Mouse (Mus musculus): ENCODE measurements around the gene Usp6nl.

The Usp6nl gene

DNA sequence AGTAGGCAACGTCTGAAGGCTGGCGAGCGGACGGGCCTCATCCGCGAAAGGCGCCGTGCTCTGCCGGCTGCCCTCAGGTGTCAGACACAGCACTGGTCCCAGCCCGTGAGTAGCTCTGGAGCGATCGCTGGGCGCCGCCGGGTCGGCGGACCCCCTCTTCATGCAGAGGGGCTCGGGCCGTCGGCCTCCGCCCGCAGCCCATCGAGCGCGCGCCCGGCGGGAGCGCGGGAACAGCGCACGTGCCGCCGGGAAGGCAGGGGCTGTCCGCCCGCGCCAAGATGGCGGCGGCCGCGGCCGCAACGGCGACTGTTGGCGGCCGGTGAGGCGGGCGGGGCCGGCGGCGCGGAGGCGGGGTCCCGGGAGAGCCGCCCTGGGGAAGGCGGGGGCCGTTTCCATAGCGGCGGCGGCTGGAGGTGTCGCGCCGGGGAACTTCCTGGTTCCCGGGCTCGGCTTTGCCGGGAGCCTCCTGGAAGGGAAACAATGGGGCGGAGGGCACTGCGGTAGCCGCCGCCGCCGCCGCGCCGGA is at the start of gene Usp6nl:
Usp6nl (plus strand) TSS at position 292 of the 526 bp plus-strand sequence.
- peak; percentile 93 to 97 for DNase-seq

GRCm38 (mm10) chr2:6273392-6273845 is 49.0 kb upstream of the Usp6nl start:
- DNase-seq = peak; percentile 21 to 22

DNA sequence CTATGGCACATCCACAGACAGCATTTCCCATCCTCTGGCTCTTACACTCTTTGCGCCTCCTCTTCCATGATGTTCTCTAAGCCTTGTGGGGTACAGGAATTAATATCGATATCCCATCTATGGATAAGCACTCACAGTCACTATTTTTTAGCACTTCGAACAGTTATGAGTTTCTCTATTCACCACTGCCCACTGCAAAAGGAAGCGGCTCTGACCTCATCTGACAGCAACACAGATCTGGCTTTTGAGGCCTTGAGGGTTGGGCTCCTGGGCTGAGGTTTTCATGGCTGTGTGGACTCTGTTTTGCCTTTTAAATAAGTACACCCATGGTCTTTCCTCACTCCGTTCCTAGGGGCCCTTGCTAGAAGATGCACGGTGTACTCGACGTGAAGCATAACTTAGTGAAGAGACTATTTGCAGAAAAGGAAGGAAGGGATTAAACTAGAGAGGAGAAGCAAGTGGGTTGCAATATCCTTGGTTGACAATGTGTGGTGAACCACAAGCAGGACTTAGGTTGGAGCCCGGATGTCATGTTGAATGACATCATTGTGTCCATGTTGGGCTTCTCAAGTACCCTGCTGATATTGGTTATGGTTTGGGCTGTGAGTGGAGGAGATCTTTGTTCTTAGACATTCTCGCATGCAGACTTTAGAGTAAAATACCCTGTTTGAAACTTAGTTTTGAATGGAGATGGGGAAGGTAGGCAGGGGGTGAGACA is 43.5 kb upstream of the Usp6nl start:
- no peak for DNase-seq

DNA sequence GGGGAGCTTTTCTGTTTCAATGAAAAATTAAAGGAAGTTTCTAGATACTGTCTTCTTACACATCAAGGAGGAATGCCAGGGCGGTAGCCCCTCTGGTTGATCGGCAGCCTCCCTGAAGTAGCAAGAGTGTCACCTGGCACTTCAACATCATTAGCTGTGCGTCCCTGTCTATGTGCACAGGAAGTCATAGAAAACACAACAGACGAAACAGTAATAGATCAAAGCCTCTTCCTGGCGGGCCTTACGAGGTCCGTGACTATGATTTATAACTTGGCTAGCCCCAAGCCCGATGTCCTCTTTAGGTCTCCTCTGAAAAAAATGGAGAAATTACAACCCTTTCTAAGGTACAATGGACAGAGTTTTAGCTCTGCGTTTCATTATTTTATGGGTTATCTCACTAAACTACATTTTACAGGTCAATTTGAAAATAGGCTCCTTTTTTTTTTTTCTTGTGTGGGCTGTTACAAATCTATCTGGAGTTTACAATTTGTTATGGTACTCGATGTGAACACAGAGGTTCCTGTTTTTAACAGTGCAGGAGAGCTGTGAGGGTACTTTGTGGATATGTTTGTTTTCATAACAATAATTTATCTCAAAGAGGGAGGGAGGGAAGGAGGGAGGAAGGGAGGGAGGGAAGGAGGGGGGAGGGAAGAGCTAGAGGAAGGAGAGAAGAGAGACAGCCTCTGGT is 42.7 kb upstream of the Usp6nl start:
- DNase-seq = no peak

DNA sequence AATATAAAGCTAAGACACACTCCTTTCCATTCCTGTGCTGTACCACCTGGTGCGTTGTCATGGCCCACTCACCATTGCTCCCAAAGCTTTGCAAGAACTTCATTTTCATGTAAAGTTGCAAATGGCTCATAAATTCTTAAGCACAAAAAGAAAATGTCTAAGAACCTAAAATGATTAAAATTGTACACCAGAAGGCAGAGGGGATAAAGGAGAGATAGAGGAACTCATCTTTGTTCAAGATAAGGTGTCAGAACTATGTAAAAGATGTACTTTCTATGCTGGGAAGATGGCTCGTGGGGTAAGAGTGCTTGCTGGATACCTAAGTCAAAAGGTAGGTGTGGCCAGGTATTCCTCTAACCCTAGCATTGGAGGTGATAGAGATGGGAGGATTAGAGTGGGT is 38.9 kb upstream of the Usp6nl start:
- no peak for DNase-seq

DNA sequence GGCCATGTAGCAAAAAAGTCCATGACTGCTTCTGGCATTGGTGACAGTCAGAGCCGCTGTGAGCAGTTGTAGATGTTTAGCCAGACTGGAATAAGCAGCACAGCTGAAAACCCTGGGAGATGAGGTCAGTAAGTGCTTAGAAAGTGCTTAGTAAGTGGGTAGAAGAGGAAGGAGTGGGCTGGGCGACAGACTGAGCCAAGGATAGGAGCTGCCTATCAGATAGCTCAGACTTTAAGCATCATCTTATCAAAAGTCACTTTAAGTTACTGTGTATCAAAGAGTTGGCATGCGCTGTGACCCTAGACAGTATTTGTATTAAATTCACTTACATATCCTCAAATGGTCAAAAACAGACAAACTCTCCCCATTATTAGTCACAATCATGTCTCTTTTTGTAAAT is 37.7 kb upstream of the Usp6nl start:
- DNase-seq = no peak

DNA sequence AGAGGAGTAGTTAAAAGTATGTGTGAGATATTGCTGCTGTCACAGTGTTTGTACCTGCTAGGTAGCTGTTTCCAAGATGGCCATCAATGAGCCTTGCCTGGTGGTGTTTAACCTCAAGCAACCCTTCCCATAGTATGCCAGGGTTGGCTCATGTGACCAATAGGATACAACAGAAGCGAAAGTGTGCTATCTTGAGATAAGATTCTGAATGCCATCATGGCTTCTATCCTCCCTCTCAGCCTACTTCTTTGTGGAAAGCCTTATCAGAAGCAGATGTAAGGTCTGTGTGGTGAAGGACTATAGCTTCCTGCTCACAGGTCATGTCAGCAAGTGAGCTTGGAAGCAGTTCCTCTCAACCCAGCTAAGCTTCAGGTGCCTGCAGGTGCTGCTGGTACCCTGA is 36.7 kb upstream of the Usp6nl start:
- DNase-seq = no peak

- no peak for DNase-seq
Observed at GRCm38 (mm10) chr2:6293825-6294444, 28.5 kb upstream of the Usp6nl start.

GRCm38 (mm10) chr2:6294993-6295628 is 27.4 kb upstream of the Usp6nl start:
- no peak for DNase-seq

DNA sequence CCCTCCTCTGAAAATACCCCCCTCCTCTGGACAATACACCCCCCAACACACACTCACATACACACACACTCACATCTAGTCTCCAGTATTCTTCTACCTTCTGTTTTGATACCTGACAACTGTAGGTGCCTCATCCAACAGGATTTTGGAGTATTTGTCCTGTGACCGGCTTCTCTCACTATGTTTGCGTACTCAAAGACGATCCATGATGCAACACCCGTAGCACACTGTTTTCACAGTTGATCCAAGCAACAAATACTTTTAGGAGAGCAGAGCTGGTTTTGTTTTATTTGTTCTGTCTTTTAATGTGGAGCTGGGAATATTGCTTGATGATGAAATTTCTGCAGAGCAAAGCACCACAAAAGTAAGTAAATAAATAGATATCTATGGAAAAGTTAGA is 17.7 kb upstream of the Usp6nl start:
- DNase-seq = no peak

DNA sequence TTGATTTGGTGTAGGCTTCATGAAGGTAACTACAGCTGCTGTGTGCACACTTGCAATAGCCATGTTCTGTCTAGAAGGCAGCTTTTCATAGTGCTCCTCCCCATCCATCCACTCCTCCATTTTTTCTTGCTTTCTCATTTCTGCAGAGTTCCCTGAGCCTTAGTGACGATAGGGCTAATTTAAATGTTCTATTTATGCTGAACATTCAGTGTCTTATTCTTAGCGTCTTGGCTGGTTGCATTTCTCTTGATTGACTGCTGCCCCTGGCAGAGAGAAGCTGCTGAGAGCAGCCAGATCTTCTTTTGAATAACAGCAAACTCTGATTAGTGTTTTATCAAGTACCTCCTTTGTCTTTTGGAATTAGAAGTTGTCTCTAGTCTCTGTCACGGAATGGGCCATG is 15.6 kb upstream of the Usp6nl start:
- DNase-seq = no peak

- no peak for DNase-seq
Observed at GRCm38 (mm10) chr2:6309373-6309821, 13.1 kb upstream of the Usp6nl start.

DNA sequence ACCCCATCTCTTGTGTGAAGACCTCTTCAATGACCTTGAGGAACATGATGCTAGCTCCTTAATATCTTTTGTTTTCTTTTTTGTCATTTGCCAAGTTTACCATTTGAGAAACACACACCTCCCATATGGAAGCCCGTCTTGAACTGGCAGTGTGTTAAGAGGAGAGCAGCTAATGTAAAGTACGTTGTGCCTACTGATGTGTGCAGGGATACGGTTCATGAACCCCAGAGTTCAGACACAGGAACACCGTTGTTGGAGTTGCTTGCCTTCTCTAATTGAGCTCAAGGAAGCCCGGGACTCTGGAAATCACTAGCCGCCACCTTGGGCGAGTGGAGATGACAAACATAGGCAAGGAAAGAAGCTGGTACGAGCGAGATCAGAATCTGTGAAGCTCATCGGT is 9.7 kb upstream of the Usp6nl start:
- DNase-seq = no peak

DNA sequence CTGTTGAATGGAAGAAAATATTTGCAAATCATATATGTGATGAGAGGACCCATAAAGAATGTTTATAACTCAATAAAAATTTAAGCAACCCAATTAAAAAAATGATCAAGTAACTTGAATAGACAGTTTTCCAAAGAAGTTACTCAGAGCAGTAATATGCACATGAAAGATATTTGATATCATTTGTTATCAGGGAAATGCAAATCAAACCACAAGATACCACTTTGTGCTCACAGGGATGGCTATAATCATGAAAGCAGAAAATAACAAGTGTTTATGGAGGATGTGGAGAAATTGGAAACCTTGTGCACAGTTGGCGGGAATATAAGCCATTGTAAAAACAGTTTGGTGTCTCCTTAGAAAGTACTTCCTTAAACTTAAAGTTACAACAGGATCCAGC is 8.7 kb upstream of the Usp6nl start:
- no peak for DNase-seq

- no peak for DNase-seq
Observed at GRCm38 (mm10) chr2:6320153-6320552, 2.3 kb upstream of the Usp6nl start.

GRCm38 (mm10) chr2:6321769-6322375 is 595 bp upstream of the Usp6nl start:
- DNase-seq = no peak

DNA sequence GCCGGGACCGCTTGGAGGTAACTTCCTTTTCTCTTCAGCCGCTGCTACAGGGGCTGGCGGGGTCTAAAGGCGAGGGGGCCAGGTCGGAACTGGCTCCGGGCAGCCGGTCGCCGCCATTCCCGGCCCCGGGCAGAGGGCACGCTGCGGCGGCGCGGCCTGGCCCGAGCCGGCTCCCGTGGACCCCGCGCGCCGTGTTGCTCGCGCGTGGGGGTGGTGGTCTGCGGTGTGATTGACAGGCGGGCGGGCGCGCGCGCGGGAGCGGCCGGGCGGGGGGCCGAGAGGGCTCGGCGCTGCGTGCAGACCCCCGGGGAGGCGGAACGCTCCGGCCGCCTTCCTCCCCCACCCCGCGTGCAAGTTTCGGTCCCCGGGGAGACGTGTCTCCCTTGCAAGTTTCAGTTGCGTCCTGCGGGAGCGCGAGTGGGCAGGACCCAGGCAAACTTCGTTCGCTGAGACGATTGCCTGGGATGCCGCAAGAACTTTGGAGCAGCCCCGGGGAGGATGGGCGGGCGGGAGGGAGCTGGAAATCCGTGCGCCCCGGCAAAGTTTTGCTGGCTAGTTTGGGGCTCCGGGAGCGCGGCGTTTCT is 563 bp downstream of the Usp6nl start:
- peak; percentile 59 to 77 for DNase-seq

GRCm38 (mm10) chr2:6325646-6326045 is 3.2 kb downstream of the Usp6nl start:
- no peak for DNase-seq

GRCm38 (mm10) chr2:6328927-6329326 is 6.5 kb downstream of the Usp6nl start:
- peak; percentile 25 to 39 for DNase-seq

- DNase-seq = no peak
Observed at GRCm38 (mm10) chr2:6330756-6331155, 8.3 kb downstream of the Usp6nl start.

DNA sequence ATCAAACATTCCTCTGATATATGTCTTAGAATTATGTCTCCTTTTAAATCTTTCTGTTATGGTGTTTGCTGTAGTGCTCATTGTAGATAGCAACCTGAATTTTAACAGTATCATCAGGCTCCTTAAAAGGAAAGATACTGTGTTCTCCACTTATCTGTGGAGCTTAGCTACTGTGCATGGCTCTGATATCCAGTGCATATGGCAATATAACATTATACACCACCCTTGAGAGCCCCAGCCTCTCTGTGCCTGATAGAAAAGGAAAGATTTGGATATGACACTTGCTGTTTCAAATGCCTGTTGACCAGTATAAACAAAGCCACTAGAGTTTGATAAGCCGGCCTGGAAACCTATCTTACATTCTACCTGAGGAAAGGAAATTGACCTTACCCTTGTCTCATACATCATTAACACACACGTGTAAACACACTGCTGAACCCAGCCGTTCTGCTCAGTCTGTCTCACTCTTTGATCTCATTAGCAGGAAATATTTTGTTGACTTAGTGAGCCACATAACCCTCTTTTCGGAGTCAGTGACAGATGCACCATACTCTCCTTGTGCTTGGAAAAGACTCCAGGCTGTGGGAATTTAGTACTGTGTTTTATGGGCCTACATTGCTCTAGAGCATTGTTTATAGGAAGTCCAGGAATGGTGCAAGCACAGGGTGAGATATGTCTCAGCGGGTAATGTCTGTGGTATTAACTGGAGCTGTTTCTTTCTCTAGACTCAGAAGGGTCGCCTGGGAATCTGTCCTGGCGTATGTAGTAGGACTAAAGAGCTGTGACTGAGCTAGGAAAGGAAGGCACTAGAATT is 9.1 kb downstream of the Usp6nl start:
- DNase-seq = no peak

Data from kidney, postnatal 36 days (tissue).